Mouse (Mus musculus): ENCODE measurements around the gene Camta1.

The Camta1 gene

GRCm38 (mm10) chr4:151282103-151282502 lies 579.6 kb downstream of the Camta1 start:
- no peak for DNase-seq (ENCODE audit: low read depth, low spot score)

DNA sequence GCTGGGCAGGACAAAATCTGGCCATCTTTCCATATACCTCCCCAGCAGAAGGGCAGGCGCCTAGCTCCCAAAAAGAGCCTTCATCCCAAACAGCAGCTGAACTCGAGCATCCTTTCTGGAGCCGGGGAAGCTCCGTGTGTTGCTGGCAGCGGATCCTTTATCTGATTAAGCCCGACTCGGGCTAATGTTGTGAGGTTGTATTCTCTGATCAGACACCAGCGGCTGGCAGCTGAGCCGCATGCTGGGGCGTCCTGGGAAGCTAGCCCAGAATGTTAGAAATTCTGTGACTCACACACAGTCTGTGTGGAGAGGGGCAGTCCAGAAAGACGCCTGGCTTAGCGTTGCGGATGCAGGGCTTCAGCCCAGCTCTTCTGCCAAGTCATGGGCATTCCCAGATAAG lies 586.4 kb downstream of the Camta1 start:
- no peak for DNase-seq (ENCODE audit: low read depth, low spot score)

GRCm38 (mm10) chr4:151263786-151264414 lies 597.8 kb downstream of the Camta1 start:
- DNase-seq (ENCODE audit: low read depth, low spot score): no peak

GRCm38 (mm10) chr4:151263052-151263451 lies 598.6 kb downstream of the Camta1 start:
- no peak for DNase-seq (ENCODE audit: low read depth, low spot score)

DNA sequence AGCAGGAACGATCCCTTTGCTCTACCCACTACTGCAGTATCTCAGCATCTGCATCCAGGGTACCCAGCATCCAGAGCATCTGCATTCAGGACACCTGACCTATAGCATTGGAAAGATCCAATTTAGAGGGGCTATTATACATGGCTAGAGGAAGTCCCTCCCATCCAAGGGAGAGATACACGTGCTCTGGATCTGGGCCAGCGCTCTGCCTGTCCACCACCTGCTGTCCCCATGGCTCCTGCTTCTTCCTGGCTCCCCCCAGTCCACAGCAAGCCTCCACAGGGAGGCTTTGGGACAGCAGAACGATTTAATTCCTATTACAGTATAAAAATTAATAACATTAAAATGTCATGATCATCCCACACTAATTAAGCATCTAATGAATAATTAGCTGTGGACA lies 605.1 kb downstream of the Camta1 start:
- DNase-seq (ENCODE audit: low read depth, low spot score): no peak

DNA sequence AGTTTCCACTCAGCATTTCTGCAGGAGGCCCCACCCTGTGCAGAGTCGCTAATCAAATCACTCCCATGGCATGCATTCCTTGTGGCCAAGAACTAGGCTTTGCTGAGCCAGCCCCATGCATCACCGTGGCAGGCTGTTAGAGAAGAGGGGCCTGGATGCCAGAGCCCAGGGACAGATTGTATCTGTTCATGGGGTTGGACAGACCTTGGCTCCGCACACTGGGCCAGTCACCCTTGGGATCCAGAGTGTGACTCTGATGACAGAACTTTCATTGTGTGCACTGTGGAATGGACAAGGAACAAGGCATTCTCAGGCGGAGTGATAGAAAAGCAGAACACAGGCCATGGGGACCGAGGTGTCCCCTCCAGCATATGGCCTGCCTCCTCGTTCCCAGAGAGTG lies 610.9 kb downstream of the Camta1 start:
- DNase-seq (ENCODE audit: low read depth, low spot score): no peak

DNA sequence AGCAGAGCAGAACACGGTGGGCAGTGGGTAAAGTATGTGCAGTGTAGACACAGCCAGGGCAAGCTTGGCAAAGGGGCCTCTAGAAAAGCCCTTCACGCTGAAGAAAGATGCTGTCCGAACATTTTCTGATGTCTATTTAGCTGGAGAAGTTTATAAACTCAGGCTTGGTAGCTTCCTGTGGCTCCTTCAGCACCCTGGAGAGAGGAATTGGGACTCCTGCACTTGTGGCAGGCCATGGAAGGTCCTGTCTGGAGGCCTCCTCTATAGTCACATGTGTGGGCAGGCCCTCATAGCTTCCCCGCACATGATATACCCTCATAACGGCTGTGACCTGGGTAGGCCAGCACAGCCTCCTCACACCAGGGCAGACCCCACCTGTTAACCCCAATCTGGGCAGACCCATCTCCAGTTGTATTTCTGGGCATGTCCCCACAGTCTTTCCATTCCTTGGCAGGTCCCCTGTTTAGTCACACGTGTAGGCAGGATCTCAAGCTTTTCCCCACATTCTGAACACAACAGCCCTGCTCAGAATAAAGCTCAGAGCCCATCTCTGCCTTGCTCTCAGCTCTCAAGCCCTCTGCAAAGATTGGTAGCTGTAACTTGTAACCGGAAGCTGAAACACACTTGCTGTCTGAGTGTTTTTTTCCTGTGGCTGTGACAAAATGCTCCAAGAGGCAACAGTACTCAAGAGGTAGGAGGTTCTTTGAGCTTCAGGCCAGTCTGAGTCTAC lies 616.4 kb downstream of the Camta1 start:
- DNase-seq (ENCODE audit: low read depth, low spot score): peak; percentile 23

GRCm38 (mm10) chr4:151243445-151243844 lies 618.2 kb downstream of the Camta1 start:
- DNase-seq (ENCODE audit: low read depth, low spot score): peak; percentile 62

- peak; percentile 47 for DNase-seq (ENCODE audit: low read depth, low spot score)
These were observed 618.9 kb downstream of the Camta1 start for GRCm38 (mm10) chr4:151242751-151243150.

DNA sequence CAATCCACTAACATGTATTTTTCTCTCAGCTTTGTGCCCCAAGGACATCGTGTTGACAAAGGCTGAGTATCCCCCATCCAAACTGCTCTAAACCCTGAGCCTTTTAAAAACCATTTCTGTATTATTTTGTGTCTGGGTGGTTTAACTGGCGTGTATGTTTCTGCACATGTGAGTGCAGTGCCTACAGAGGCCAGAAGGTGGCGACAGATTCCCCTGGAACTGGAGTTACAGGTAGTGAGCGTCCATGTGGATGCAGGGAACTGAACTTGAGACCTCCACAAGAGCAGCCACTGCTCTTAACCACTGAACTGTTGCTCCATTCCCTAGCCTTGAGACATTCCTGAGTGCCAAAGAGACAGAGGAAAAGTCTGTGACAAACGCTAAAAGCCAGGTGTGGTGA lies 621.2 kb downstream of the Camta1 start:
- peak; percentile 77 for DNase-seq (ENCODE audit: low read depth, low spot score)

DNA sequence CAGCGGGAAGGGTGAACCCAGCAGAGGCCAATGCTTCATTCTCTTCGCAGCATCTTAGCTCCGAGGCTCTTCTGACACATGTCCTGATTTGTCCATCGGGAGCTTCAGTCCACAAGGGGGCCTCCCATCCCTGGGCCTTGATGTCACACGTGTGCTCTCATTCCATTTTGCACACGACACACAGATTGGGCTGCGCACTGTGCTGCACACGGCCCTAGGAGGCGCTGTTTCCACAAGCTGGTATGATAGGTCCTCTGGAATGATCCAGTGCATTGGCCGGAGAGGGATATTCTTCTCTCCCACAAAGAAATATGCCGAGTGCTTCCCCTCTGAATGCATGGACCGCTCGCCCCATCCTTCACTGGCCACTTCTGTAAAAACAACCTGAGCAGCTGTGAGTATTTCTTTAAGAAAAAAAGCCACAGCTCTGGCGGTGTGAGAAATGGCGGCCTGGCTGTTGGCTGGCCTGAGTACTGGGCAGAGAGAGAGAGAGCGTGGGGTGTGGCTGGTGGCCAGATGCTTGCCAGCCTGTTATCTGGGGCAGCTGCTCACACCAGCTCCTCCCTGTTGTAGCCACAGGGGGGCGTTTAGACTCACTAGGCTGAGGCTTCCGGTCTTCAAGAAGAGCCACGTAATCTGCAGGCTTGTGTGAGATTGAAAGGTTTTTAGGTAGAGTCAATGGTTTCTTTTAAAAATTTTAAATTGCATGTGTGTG lies 622.5 kb downstream of the Camta1 start:
- DNase-seq (ENCODE audit: low read depth, low spot score): peak; percentile 74

DNA sequence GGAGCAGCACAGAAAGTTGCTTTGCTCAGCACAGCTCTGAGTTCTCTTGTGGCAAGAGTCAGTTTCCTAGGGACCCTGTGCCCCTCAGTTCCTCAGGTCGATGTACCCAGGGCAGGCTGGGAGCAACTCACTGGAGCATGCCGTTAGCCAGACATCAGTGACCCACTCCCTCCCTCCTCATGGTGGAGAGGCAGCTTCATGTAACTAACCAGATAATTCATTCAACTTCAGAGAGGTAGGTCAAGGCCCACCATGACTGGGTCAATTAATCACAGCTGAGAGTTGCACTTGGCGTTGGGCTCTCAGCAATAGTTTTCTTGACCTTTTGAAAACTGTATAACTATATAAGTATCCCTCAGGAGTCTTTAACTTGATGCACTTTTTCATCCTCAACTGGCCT lies 624.2 kb downstream of the Camta1 start:
- DNase-seq (ENCODE audit: low read depth, low spot score): no peak

- DNase-seq (ENCODE audit: low read depth, low spot score): no peak
These were observed 626.7 kb downstream of the Camta1 start for GRCm38 (mm10) chr4:151234981-151235380.

GRCm38 (mm10) chr4:151232028-151232427 lies 629.6 kb downstream of the Camta1 start:
- DNase-seq (ENCODE audit: low read depth, low spot score): peak; percentile 68

DNA sequence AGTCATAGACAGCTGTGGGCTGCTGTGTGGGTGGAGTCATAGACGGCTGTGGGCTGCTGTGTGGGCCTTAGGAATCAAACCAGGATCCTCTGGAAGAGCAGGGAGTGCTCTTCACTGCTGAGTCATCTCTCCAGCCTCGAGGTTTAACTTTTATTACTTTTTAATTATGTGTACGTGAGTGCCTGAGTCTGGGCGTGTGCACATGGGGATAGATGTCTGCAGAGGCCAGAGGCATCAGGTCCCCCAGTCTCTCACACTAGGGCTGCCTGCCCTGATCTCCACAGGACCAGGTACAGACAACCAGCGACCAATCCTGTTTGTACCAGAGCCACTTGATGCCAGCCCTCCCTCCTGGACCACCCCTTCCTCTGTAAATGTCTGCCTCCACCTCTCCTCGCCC lies 632.6 kb downstream of the Camta1 start:
- DNase-seq (ENCODE audit: low read depth, low spot score): no peak

GRCm38 (mm10) chr4:151226496-151226895 lies 635.2 kb downstream of the Camta1 start:
- DNase-seq (ENCODE audit: low read depth, low spot score): no peak

GRCm38 (mm10) chr4:151224017-151224416 lies 637.7 kb downstream of the Camta1 start:
- no peak for DNase-seq (ENCODE audit: low read depth, low spot score)

GRCm38 (mm10) chr4:151223263-151223996 lies 638.2 kb downstream of the Camta1 start:
- no peak for DNase-seq (ENCODE audit: low read depth, low spot score)

DNA sequence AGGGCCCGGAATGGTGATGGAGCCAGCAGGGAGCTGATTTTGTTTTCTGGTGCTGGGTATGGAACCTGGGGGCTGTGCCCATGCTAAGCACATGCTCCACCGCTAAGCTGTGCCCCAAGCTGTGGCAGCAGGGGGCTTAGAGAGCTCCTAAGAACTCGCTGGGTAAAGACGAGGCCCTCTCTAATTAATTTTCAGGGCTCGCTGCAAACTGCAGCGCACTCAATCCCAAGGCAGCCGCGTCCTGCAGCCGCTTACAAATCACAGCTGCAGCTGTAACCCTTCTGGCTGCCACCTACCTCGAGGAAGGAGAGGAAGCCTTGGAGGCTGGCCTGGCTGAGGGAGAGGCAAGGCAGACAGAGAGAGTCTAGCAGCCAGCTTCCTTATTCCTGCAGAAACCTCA lies 639.0 kb downstream of the Camta1 start:
- DNase-seq (ENCODE audit: low read depth, low spot score): no peak

DNA sequence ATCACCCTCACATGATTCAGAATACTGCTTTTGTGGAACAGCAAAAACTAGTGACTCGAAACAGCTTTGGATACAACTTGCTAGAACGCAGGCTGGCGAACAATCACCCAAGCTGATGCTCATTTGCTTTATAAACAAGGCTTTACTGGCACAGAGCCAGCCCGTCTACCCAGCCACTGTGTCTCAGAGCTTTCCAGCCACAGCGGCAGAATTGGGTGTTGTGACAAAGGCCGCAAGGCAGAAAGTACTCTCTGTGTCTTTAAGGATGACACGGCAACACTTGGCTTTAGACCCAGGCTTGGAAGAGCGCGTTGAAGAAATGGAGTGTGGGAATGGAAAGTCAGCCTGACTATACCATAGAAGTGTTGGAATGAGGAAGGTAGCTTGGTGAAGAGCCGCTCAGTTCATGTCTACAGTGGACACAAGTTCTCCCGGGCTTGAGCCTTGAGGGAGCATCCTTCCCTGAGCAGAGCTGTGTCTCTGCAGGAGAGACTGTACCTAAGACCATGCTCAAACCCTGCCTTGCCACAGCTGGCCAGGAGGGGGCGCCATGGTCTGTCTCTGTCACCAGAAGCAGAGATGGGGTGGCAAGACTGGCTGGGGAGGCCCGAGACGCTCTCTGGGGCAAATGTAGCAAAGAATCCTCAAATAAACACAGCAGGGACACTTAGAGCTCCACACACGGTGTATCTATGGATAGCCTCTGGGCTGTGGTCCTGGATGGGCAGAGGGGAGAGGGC lies 645.0 kb downstream of the Camta1 start:
- DNase-seq (ENCODE audit: low read depth, low spot score): peak; percentile 60

DNA sequence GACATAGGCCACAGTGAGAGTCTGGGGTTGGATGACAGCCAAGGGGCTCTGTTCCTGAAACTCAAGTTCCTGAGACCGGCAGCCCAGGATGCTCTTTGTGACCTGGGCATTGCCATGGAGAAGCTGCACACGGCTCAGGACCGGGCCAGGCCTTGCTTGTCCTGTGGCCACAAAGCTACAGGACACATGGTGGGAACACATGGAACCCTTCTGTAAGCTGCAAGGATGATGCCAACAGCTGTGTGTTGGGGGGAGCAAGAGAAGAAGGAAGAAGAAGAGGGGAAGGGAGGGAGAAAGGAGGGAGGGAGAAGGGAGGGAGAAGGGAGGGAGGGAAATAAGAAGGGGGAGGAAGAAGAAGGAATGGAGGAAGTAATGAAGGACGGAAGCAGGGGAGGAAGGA lies 645.8 kb downstream of the Camta1 start:
- no peak for DNase-seq (ENCODE audit: low read depth, low spot score)

Data from ZHBTc4 (cell line).